Mouse (Mus musculus): ENCODE results near the gene Slc35f5. TPM values are rescaled to one million over a fixed set of nuclear protein-coding genes. Genes with fewer than 3 reads are reported as not detected.

The Slc35f5 gene
- polyA plus RNA-seq, 2 experiments, result 45.6 to 60.4 TPM

DNA sequence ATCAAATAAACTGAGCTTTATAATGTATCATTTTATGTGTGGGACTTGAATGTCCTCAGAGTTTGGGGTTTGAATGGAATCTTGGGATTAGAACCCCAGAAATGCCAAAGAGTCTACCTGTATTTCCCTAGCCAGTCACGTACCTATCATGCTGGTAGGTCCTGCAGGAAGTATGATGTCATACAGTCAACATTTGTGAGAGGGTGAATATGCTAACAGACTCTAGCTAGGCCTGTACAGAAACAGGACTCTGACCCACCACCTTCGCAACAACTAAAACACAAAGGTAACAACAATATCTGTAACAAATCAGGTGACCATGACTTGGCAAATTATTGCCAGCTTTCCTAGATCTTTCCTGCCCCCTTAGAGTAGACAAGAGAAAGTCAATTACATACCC lies 8.8 kb upstream of the Slc35f5 start:
- H3K9ac ChIP-seq (ENCODE audit: low read depth, low read length, severe bottlenecking), result no peak overlapping the region
- no peak overlapping the region for H3K4me2 ChIP-seq (replicated peaks; ENCODE audit: low read depth, low read length, severe bottlenecking)
- no peak for ATAC-seq (ENCODE audit: low FRiP score, low read depth)
- no peaks in the 10 kb centered on the region for H3K27me3 ChIP-seq (ENCODE audit: control insufficient read depth, insufficient read depth, low read length)
- H3K9me3 ChIP-seq (ENCODE audit: control insufficient read depth, low read length), result no peaks in the 10 kb centered on the region
- no peak for TF ChIP-seq POLR2A (IDR thresholded peaks at IDR 0.05; ENCODE audit: borderline replicate concordance, extremely low read depth, insufficient read depth, insufficient read length)
- no peak overlapping the region for H3K27ac ChIP-seq (replicated peaks; ENCODE audit: low read depth, low read length)
- no peak overlapping the region for H3K4me3 ChIP-seq (replicated peaks; ENCODE audit: low read length)
- no peaks in the 10 kb centered on the region for H3K36me3 ChIP-seq (ENCODE audit: control insufficient read depth, insufficient read depth, low read length)
- DNase-seq (ENCODE audit: low spot score), result no peak
- WGBS, result 70% methylated on average over 2 of the region's 2 CpGs
- H3K4me1 ChIP-seq (ENCODE audit: control insufficient read depth, insufficient read depth, low read length), result no peaks in the 10 kb centered on the region

DNA sequence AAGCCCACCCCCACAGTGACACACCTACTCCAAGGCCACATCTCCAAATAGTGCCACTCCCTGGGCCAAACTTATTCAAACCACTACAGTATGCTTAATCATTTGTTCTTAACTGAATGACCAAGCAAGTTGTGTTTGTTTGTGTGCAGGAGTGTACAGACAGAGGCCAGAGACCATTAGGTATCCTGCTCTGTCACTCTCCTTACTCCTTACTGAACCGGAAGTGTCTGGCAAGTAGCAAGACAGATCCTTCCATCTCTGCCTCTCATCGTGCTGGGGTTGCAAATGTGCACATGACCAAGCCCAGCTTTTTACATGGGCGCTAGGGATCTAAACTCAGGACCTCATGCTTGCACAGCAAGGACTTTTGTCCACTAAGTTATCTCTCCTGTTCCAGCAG lies 1.1 kb upstream of the Slc35f5 start:
- Histone ChIP-seq H3K4me3 (replicated peaks; ENCODE audit: low read length) (no peak overlapping the region), H3K36me3 (ENCODE audit: control insufficient read depth, insufficient read depth, low read length) (no peaks in the 10 kb centered on the region), H3K9ac (ENCODE audit: low read depth, low read length, severe bottlenecking) (no peak overlapping the region), H3K27ac (replicated peaks; ENCODE audit: low read depth, low read length) (no peak overlapping the region), H3K27me3 (ENCODE audit: control insufficient read depth, insufficient read depth, low read length) (no peaks in the 10 kb centered on the region), H3K4me2 (replicated peaks; ENCODE audit: low read depth, low read length, severe bottlenecking) (no peak overlapping the region), H3K4me1 (ENCODE audit: control insufficient read depth, insufficient read depth, low read length) (peaks cover 5% of the 10 kb centered on the region; the same call in 1 of the 2 replicates), H3K9me3 (ENCODE audit: control insufficient read depth, low read length) (no peaks in the 10 kb centered on the region)
- ATAC-seq (ENCODE audit: low FRiP score, low read depth) (no peak), DNase-seq (ENCODE audit: low spot score) (no peak)
- TF ChIP-seq POLR2A (IDR thresholded peaks at IDR 0.05; ENCODE audit: borderline replicate concordance, extremely low read depth, insufficient read depth, insufficient read length), result no peak
- WGBS, result 76% methylated on average over 3 of the region's 3 CpGs

DNA sequence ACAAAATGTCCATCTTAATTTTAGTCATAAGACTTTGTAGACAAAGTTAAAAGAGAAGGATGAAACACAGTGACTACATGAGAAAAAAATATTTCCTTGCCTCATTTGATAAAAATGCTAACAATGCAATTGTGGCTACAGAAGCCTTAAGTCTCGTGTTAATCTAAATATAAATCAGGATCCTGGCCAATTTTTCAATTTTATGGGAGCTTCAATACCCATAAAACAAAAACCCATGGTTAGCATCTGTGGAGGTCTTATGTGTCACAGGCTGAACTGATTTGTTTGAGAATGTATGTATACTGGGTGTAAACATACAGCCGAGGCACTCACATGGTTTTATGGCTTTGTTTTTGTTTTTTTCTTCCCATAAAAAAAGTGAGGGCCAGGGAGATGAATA lies 674 bp upstream of the Slc35f5 start:
- Histone ChIP-seq H3K36me3 (ENCODE audit: control insufficient read depth, insufficient read depth, low read length) (peaks cover 2% of the 10 kb centered on the region; the same call in 1 of the 2 replicates), H3K4me3 (replicated peaks; ENCODE audit: low read length) (peak overlapping the region; percentile 92), H3K27me3 (ENCODE audit: control insufficient read depth, insufficient read depth, low read length) (no peaks in the 10 kb centered on the region), H3K27ac (replicated peaks; ENCODE audit: low read depth, low read length) (peak overlapping the region; percentile 93), H3K4me2 (replicated peaks; ENCODE audit: low read depth, low read length, severe bottlenecking) (peak overlapping the region; percentile 64), H3K9ac (ENCODE audit: low read depth, low read length, severe bottlenecking) (peak overlapping the region; percentile 91), H3K9me3 (ENCODE audit: control insufficient read depth, low read length) (no peaks in the 10 kb centered on the region), H3K4me1 (ENCODE audit: control insufficient read depth, insufficient read depth, low read length) (peaks cover 5% of the 10 kb centered on the region; the same call in 1 of the 2 replicates)
- ATAC-seq (ENCODE audit: low FRiP score, low read depth) (no peak), DNase-seq (ENCODE audit: low spot score) (peak; percentile 13)
- 5% methylated on average over 2 of the region's 2 CpGs for WGBS
- no peak for TF ChIP-seq POLR2A (IDR thresholded peaks at IDR 0.05; ENCODE audit: borderline replicate concordance, extremely low read depth, insufficient read depth, insufficient read length)

GRCm38 (mm10) chr1:125561206-125561605 lies 811 bp downstream of the Slc35f5 start:
- Histone ChIP-seq H3K27me3 (ENCODE audit: control insufficient read depth, insufficient read depth, low read length) (no peaks in the 10 kb centered on the region), H3K4me3 (replicated peaks; ENCODE audit: low read length) (peak overlapping the region; percentile 92), H3K4me1 (ENCODE audit: control insufficient read depth, insufficient read depth, low read length) (peaks cover 5% of the 10 kb centered on the region; the same call in 1 of the 2 replicates), H3K27ac (replicated peaks; ENCODE audit: low read depth, low read length) (peak overlapping the region; percentile 93), H3K9me3 (ENCODE audit: control insufficient read depth, low read length) (no peaks in the 10 kb centered on the region), H3K4me2 (replicated peaks; ENCODE audit: low read depth, low read length, severe bottlenecking) (peak overlapping the region; percentile 64), H3K36me3 (ENCODE audit: control insufficient read depth, insufficient read depth, low read length) (peaks cover 12% of the 10 kb centered on the region), H3K9ac (ENCODE audit: low read depth, low read length, severe bottlenecking) (peak overlapping the region; percentile 91)
- ATAC-seq (ENCODE audit: low FRiP score, low read depth), result peak; percentile 9
- WGBS, result 0% methylated on average over 24 of the region's 29 CpGs
- no peak for TF ChIP-seq POLR2A (IDR thresholded peaks at IDR 0.05; ENCODE audit: borderline replicate concordance, extremely low read depth, insufficient read depth, insufficient read length)
- peak; percentile 53 for DNase-seq (ENCODE audit: low spot score)

GRCm38 (mm10) chr1:125561841-125562240 lies 1.4 kb downstream of the Slc35f5 start:
- Histone ChIP-seq H3K27ac (replicated peaks; ENCODE audit: low read depth, low read length) (no peak overlapping the region), H3K4me1 (ENCODE audit: control insufficient read depth, insufficient read depth, low read length) (peaks cover 5% of the 10 kb centered on the region; the same call in 1 of the 2 replicates), H3K36me3 (ENCODE audit: control insufficient read depth, insufficient read depth, low read length) (peaks cover 12% of the 10 kb centered on the region), H3K4me3 (replicated peaks; ENCODE audit: low read length) (peak overlapping the region; percentile 92), H3K27me3 (ENCODE audit: control insufficient read depth, insufficient read depth, low read length) (no peaks in the 10 kb centered on the region), H3K4me2 (replicated peaks; ENCODE audit: low read depth, low read length, severe bottlenecking) (peak overlapping the region; percentile 64), H3K9ac (ENCODE audit: low read depth, low read length, severe bottlenecking) (peak overlapping the region; percentile 91; the same call in 1 of the 2 replicates), H3K9me3 (ENCODE audit: control insufficient read depth, low read length) (no peaks in the 10 kb centered on the region)
- TF ChIP-seq POLR2A (IDR thresholded peaks at IDR 0.05; ENCODE audit: borderline replicate concordance, extremely low read depth, insufficient read depth, insufficient read length), result no peak
- DNase-seq (ENCODE audit: low spot score) (no peak), ATAC-seq (ENCODE audit: low FRiP score, low read depth) (no peak)
- 74% methylated on average over 4 of the region's 4 CpGs for WGBS

DNA sequence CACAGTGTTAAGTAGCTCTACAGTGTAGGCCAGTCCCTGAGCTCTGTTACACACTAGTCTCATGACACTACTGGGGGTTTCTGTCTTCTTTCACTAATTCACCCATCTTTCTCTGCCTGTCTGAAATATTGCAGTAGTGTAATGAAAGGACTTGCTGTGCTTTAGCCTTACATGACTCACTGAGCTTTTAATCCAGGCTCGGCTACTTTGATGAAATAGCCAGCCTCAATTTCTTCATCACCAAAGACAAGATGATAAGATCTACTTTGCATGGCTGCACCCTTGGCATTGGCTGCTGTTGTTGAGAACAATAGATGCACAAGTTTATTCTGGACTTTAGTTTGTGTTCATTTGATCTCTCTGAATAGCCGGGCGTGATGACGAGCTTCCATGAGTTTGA lies 7.7 kb downstream of the Slc35f5 start:
- Histone ChIP-seq H3K9me3 (ENCODE audit: control insufficient read depth, low read length) (no peaks in the 10 kb centered on the region), H3K27me3 (ENCODE audit: control insufficient read depth, insufficient read depth, low read length) (no peaks in the 10 kb centered on the region), H3K4me3 (replicated peaks; ENCODE audit: low read length) (no peak overlapping the region), H3K9ac (ENCODE audit: low read depth, low read length, severe bottlenecking) (no peak overlapping the region), H3K4me1 (ENCODE audit: control insufficient read depth, insufficient read depth, low read length) (no peaks in the 10 kb centered on the region), H3K27ac (replicated peaks; ENCODE audit: low read depth, low read length) (no peak overlapping the region), H3K36me3 (ENCODE audit: control insufficient read depth, insufficient read depth, low read length) (peaks cover 64% of the 10 kb centered on the region), H3K4me2 (replicated peaks; ENCODE audit: low read depth, low read length, severe bottlenecking) (no peak overlapping the region)
- DNase-seq (ENCODE audit: low spot score) (no peak), ATAC-seq (ENCODE audit: low FRiP score, low read depth) (no peak)
- 89% methylated on average over 4 of the region's 4 CpGs for WGBS
- no peak for TF ChIP-seq POLR2A (IDR thresholded peaks at IDR 0.05; ENCODE audit: borderline replicate concordance, extremely low read depth, insufficient read depth, insufficient read length)

Measured in limb, embryonic 14.5 days (tissue).